Mouse (Mus musculus): Measurements from ENCODE around the gene Bcdin3d.
A peak's percentile ranks its signal among the peaks of the same experiment; 100 is the strongest.

Gene Bcdin3d

DNA sequence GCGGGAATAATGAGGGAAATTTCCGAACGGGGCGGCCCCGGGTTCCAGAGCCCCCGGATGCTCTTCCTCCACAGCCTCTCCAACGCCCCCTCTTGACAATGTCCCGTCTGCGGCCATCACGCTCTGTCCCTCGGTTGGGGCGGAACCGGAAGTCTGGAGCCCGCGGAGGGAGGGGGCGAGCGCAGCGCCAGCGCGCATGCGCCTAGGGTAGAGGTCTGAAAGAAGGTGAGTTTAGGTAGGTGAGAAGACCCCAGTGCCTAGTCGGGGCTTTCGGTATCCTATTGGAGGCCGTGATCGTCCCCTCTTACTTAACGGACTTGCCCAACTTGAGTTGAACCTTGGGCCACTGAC lies at the start of gene Bcdin3d:
Gene Bcdin3d, minus strand, starts transcription at position 155 of the 351 bp plus-strand sequence.
- DNase-seq (ENCODE audit: low spot score): peak; percentile 96

DNA sequence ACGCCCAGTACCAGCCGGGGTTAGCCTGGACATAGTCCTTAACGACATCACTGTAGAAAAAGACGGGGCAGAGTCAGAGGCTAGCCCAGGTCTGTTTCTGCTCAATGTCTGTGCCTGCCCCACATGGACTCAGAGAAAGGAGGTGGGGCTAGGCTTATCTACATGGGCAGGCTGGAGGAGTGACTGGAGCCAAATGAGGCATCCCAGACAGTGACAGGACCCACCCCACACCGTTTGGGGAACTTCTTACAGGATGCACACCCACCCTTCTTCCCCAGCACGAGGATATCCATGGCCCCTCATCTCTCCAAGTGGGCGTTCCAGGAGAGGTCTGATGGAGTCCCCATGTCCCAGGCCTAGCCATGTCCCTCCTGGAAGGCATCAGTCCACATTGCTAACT lies 45.8 kb upstream of the Bcdin3d start:
- no peak for DNase-seq (ENCODE audit: low spot score)

DNA sequence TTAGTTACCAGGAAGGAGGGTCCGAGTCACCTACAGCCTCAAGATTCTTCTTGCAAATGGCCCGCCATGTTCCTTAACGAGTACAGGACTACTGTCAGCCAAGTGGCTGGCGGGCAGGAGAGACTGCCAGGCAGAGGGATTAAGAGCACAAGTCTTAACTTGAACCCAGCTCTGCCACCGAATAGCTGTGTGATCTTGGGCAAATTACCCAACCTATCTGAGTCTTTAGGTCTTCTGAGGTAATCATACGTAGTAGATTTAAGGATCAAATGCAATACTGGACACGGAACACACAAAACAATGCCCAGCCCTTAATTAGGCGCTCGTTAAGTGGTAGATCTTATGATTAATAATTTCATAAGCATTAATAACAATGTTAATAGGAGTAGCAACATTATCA lies 45.1 kb upstream of the Bcdin3d start:
- no peak for DNase-seq (ENCODE audit: low spot score)

DNA sequence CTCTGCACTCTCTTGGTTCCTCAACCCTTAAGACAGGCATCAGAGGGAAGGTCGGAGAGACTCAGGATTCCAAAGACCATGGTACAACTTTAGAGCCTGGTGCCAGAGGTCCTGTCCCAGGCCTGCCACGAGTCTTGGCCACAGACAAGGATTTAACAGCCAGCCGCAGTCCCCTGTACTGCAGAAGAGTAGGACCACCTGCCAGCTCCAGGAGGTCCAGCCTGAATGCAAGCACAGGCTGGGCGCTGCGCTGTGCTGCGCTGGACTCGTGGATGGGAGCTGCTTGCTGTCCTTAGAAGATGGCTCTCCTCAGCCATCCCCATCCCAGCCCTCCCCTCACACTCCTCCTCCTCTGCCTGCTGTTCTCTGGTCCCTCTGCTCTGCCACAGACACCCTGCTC lies 43.2 kb upstream of the Bcdin3d start:
- no peak for DNase-seq (ENCODE audit: low spot score)

DNA sequence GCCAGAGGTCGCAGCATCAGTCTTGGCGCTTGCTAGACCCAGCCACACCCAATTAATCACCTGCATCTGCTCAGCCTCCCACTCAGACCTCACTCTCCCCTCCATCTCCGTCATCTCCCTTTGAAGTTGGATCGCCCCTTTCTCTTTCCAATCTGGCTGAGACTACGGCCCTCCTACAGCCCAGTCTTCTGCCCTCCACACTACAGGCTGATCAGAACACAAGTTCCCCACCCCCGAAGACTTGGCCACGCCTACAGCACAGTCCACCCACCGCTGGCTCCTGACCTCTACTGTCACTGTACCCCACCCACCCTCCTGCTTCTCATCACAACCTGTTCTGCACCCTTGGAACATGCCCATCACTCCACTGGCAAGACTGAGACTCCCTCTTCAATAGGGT lies 42.2 kb upstream of the Bcdin3d start:
- no peak for DNase-seq (ENCODE audit: low spot score)

DNA sequence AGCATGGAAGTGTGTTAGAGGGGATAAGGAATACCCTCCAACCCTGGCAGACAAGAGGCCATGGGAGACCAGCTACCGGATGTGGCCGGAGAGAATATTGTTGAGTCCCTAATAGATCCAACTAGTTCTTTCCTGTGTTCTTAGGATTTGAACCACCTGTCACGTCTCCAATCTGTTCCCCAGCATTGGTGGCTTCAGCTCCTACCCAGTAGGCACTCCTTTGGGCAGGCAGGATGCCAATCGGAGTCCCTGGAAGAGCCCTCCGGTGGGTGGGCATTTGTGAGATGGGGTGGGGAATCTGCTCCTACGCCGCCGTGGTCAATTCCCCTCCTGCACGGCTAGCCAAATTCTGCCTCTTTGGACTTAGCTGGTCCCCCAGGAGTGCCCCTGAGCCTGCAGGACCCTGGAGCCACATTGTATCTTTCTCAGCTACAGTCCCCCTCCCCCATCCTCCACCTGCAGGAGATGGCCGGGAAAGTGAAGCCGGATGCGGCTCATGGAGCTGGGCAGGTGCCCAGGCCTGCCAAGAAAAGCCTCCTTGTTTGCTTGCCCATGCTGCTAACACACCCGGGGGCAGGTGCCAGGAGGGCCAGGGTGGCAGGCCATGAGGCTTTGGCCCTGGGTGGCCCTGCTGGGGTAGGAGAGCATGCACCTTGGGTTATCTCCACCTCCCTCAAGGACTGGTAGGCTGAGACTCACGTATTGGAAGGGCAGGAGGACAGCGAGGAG lies 37.4 kb upstream of the Bcdin3d start:
- no peak for DNase-seq (ENCODE audit: low spot score)

DNA sequence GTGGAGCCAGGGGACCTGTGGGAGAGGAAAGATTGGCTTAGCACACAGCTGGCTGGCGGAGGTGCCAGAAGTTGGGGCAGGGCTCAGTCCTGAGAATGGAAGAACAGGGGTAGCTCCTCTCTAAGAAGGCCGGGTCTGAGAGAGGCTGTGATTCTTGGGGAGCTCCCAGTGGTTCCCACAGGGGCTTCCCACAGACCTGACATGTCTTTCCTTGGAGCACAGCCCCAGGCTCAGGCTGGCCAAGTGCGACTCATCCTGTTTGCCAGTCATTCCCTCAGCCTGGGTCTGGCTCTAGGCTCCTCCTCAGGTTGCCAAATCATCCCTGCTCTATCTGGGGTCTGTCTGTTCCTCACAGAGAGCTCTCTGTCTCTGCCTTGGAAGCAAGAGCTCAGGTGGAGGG lies 36.1 kb upstream of the Bcdin3d start:
- DNase-seq (ENCODE audit: low spot score): no peak

DNA sequence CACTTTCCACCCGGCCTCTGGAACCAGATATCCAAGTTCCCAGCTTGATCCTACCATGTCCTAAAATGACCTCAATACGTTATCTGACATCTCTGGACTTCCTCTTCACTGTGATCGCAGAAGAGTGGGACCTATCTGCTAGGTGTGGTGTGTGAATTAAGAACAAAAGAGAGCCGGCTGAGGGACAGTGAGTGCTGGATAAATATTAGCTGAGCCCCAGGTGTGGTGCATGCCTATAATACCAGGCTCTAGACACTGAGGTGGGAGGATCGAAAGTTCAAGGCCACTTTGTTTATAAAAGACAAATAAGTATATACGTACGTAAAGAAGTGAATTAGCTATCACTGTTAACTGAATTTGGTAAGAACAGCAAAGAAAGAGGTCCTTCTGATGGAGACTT lies 35.3 kb upstream of the Bcdin3d start:
- no peak for DNase-seq (ENCODE audit: low spot score)

DNA sequence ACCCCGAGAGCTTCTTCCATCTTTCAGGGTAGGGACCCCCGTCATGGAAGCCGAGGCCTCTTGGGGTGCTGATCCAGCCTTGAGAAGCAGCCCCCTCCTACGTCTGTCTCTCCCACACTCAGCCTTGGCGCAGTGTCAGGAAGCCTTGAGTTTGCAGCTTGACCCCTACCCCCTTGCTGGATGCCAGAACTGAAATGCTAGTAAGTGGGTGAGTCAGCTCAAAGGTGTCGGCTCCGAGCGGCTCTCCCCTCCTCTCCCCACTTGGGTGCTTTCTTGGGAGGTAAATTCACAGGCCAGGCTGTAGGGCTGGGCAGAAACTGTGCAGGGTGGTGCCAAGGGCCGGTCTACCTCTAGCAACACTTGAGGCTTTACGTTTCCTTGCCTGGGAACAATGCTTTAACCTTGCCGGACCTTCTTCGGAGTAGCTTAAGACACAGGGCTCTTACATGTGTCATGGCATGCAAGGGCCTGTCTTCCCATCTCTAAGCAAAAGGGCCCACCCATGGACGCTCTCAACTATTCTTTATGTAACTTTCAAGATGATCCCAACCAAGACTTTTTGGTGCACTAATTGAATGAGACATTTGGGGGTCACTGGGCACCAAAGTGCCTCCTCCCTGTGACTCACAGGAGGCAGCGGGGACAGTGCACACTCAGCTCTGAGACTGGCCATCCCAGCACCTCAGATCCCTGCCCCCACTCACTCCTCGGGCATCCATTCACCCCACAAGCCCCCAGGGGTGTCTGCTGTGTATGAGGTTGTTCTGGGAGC lies 31.0 kb upstream of the Bcdin3d start:
- no peak for DNase-seq (ENCODE audit: low spot score)

DNA sequence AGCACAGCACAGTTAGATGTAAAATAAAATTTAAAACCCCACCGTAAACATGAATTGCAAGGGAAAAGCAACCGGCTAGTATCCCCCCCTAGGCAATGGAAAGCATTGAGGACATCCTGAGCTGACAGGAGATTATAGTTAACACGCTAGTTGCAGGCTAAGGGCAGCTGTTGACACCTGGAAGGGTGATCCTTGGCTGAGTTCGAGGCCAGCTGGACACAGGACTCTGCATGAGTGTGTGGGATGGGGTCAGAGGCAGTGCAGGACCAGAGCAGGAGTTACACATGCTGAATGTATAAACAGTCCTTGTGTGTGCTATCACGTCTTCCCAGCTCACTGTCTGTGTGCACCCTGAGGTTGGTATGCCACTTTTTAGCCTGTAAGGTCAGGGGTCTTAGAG lies 28.7 kb upstream of the Bcdin3d start:
- DNase-seq (ENCODE audit: low spot score): no peak

DNA sequence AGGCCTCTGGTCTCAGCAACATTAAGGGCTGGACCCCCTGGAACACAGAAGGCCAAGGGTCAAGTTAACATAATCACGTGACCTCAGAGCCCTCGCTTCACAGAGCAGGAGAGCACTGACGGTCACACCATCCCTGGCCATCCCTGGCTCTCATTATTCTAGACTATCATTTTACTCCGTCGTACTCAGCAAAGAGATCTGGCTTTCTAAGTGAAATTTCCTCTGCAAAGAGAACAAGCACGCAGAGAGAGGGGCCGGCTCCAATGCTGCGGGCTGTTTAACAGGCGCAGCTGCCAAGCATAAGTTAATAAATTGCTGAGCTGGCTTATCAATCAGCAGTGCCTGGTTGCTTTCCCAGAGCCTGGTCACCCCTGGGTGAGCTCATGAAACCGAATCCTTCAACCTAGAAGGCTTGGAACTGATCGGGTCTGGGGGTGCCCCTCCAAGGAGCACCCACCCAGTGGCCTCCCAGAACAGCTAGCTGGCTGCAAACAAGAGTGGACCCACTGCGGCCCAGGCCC lies 27.8 kb upstream of the Bcdin3d start:
- DNase-seq (ENCODE audit: low spot score): no peak

DNA sequence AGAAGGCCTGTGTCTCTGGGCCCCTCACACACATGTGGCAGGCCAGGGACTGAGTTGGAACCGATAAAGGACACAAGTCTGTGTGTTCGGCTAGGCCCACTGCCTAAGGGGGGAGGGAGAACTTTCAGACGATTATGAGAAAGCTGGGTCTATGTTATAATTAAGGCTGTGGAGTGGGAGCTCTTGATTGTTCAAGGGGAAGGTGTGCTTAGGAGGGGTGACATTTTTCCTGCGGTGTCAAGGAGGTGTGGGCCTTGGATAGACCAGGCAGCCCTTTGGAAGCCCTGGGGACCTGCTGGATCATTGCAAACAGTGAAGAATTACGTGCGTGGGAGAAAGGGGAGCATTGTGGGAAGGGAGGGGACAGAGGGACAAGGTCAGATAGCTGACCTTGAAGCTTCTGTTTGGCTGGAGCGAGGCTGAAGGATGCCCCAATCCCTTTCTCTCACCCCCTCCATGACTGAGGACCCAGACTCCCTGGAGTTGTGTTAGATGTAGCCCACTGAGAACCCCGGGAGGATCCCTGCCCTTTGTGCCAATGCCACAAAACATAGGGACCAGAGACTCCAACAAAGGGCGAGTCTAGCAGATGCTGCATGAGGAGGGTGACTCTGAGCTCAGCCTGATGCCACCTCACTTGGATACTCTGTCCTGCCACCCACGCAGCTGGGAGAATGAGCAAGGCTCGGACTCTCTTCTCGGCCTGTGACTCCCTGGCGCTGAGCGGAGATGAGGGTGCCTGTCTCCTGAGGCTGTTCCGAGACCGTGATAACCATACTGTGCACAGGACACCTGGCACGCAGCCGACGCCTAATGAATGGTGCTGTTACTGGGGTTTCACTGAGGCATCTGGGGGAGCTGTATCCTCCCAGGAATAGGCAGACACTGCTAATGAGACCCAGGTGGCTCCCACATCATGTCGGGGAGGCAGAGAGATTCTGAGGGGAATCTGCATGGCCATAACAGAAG lies 27.0 kb upstream of the Bcdin3d start:
- DNase-seq (ENCODE audit: low spot score): no peak

DNA sequence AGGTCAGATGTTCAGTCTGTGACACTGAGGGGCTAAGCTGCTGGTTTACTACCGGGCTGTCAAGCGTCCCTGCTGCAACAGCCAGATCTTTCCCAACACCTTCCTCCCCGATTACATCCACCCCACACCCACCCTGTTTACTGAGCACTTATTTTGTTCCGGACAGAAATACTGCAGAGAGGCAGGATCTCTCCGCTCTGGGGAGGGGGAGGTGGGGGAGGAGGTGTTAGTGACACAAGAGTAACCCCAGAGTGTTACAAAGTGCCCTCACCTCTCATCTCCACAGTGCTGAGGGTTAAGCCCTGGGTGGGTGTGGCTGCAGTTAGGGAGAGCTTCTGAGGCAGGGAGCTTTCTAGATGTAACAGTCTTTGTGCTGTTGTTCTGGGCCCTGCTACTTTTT lies 25.8 kb upstream of the Bcdin3d start:
- DNase-seq (ENCODE audit: low spot score): no peak

DNA sequence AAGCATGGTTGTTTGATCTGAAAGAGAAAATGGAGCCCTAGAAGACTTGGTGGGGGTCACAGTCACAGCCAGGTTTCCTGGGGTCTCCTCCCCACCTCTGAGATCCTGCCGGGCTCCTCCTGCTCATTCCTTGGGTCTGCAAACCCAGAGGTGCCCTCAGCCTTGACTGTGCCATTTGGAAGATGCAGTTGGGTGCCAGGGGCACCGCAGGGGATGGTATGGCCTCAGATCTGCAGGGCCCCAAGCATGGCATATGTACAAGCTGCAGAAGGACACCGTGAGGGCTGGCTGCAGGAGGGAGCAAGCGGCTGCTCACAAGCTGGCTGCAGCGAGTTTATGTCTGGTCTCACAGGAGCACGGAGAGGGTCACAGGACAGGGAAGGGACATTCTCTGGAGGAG lies 25.2 kb upstream of the Bcdin3d start:
- no peak for DNase-seq (ENCODE audit: low spot score)

DNA sequence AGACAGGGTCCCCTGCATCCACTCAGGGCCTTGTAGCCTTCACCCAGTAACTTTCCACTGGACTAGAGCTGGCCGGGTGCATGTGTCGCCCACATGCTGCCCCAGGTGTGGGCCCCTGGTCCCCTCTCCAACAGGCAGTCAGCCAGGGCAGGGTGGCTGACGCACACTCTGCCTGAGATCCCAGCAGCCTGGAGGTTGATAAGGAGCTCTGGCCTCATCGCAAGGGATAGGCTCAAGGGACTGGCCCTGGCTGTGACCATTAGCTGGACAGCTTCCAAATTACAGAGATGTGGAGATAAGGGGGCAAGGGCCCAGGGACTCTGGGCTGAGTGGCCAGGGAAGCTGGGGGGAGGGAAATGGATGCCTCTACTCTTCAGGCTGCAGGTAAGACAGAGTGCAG lies 24.3 kb upstream of the Bcdin3d start:
- DNase-seq (ENCODE audit: low spot score): no peak

DNA sequence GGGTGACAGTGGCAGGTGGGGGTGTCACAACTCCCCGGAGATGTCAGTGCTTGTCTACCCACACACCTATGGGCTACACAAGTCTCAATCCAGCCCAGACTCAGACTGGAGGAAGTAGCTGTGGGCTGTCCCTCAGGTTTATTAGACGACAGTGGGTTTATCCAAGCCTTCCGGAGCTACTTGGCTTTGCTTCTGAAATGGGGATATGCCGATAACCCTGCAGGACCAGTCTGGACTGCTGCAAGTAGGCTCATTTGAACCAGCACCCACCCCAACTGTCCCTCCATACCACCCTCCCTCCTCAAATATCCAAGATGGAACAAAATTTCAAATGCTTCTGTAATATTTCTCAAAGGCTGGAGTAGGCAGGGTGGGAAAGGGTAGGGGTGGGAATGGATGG lies 23.8 kb upstream of the Bcdin3d start:
- no peak for DNase-seq (ENCODE audit: low spot score)

DNA sequence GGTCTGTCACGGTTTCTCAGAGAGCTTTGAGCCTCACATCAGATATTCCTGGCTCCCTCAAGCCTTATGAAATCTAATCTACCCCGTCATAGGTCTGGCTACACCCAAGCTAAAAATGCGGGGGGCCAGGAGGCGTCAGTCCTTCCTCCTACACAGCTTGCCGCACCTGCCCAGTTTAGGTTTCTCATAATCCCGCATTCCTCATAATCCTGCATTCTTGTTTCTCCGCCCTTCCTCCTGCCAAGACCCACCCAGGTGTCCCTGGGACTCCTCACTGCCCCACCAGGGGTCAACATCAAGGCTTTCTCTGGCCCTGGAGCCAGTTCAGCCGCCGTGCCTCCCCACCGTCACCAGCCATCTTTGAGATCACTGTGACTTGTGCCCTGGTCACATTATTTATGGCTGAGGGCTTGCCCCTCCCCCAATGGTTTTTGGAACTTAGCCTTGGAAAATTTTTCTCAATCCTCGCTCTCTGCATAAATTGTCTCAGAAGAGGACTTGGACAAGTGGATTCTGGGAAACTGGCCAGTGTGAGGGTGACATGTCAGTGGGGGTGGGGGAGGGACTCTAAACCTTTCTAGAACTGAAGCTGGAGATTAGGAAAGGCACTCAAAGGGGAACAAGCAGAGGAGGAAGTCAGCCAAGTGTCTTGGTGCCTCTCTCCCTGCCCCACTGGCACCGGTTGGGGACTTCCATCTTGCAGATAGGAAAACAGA lies 23.2 kb upstream of the Bcdin3d start:
- no peak for DNase-seq (ENCODE audit: low spot score)

DNA sequence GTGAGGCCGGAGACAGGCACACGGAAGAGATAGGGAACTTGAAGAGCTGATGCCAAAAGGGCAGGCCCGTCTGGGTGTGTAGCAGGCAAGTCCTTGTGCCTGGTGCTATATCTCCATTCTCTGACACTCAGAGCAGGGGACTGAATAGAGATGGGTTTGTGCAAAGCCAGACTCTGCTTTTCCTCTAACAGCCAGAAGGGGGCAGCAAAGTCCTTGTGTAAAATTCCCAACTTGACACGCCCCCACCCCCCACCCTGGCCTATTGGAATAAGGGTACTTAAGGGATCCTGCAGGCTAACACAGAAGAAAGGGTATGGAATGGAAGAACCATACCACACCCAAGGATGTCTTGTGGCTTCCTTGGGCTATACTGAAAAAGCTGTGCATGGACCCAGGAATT lies 22.5 kb upstream of the Bcdin3d start:
- peak; percentile 90 for DNase-seq (ENCODE audit: low spot score)

DNA sequence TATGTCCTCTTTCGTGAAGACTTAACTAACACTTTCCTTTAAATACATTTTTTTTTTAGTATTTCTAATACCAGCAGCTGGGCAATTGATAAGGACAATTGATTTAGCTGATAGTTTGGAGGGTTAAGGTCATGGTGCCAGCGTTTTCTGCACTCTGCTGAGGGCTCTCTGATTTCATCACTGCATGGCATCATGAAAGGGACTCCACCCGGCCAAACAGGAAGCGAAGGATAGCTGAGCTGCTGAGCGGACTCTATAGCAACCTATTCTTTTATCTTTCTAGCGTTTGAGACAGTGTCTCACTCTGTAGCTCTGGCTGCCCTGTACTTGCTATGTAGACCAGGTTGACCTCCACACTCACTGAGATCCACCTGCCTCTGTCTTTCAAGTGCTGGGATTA lies 10.2 kb upstream of the Bcdin3d start:
- no peak for DNase-seq (ENCODE audit: low spot score)

DNA sequence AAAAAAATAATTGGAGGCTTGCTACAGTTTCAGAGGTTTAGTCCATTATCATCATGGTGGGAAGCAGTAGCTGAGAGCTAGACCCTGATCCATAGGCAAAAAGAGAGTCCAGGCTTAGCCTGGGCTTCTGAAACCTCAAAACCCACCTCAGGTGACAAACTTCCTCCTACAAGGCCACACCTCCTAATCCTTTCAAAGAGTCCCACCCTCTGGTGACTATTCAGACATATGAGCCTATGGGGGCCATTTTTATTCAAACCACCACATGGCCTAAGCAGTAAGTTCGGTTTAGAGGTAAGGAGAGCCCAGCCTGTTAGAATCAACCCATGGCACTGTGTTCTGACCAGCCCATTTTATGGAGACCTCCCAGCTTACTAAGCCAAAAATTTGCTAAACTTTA lies 1.3 kb upstream of the Bcdin3d start:
- DNase-seq (ENCODE audit: low spot score): no peak

DNA sequence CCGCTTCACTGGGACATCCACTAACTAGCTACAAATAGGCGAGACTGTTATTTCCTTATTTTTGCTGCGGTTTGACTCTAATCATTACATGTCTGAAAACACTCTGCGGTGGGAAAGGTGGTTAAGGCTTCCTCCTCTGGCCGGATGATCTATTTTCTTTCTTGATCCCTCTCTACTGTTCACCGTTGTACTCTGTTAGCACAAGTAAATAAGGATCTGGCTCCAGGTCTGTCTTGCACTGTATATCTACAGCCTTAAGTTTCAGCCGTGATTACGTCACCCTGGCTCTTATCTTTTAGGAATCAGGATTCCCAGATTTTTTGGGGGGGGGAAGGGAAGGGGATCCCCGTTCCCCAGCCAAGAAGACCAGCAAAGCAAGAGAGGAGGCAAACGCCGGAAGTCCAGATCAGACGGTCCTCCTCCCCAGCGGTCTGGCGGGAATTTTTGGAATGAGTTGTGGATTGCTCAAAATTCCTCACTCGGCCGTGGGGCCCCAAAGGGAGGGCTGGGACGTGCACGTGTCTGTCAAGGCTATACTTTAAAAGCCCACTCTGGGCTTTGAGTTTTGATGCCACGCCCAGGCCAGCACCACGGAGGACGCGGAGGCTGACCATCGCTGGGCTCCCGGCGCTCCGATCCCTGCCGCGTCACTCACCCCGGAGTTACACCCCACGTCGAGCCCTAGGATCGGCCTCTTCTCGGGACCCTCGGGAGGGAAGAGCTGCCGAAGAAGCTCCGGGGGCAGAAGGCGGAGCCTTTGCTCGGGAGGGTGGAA lies 542 bp downstream of the Bcdin3d start:
- peak; percentile 82 for DNase-seq (ENCODE audit: low spot score)

All from embryo, embryonic 10.5 days (tissue).